Mouse (Mus musculus) retina, postnatal 7 days (tissue): ENCODE data around the gene Olfr279.
"Not testable (repeated sequence)": the region's sequence is repeated elsewhere in the genome, so short reads cannot be mapped to it uniquely, and the experiment has no call there.

Experiments
- DNase-seq: peaks from one replicate; pipeline ENCODE4 v3.0.0-alpha.2; 2012; ENCODE audit warnings: low read depth, low spot score

Gene Olfr279

GRCm38 (mm10) chr15:98511386-98511928 lies 19.3 kb downstream of the Olfr279 start:
- DNase-seq, result no peak

GRCm38 (mm10) chr15:98512232-98512631 lies 20.0 kb downstream of the Olfr279 start:
- no peak for DNase-seq

- no peak for DNase-seq
These were observed 20.7 kb downstream of the Olfr279 start for GRCm38 (mm10) chr15:98512799-98513321.

GRCm38 (mm10) chr15:98513676-98514075 lies 21.5 kb downstream of the Olfr279 start:
- not testable (repeated sequence) for DNase-seq

GRCm38 (mm10) chr15:98514146-98514545 lies 21.9 kb downstream of the Olfr279 start:
- no peak for DNase-seq

DNA sequence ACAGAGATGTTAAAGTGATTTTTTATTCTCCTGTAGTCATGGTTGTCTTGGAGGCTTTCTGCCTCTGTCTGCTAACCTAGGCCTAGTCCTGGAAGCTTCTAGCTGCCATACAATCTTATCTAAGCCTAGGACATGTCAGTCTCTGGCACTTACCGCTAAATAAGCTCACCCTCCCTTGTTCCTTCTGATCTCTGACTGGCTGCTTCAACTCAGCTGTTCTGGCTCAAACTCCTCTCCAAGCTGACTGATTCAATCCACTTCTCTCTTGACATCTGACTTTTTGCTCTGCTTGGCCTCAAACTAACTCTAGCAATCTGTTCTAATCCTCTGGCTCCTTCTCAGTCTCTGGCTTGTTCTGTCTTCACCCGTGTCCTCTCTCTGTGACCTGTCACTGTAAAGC lies 22.6 kb downstream of the Olfr279 start:
- not testable (repeated sequence) for DNase-seq

- DNase-seq, result peak; percentile 42
These were observed 25.5 kb downstream of the Olfr279 start for GRCm38 (mm10) chr15:98517380-98518355.

- no peak for DNase-seq
These were observed 29.0 kb downstream of the Olfr279 start for GRCm38 (mm10) chr15:98521245-98521644.

GRCm38 (mm10) chr15:98526057-98526456 lies 33.9 kb downstream of the Olfr279 start:
- no peak for DNase-seq

DNA sequence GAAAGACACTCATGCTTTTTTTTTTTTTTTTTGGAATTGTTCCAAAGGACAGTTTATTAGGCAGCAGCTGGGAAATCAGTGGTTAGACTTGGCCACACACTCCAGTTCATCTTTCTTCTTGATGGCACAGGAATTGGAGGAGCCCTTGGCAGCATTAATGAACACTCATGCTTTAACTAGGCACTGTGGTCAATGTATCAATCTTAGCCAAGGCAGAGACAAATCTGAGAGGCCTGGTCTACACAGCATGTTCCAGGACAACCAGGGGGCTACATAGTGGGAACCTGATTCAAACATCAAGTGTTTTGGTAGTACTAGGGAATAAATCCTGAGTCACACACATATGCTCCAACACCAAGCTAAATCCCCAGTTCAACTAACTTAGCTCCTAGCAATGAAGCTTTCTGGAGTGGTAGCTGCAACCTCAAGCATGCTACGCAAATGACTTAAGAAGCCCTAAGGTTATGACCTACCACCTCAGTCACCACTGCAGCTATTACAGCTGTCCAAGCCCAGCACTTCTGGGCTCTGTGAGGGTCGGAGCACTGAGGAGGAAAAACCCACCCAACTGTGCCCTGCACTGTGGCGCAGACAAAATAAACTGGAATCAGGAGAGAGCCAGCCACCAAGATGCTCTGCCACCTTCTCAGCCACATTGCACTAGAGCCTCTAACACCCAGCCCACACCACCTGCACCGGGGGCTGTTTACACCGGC lies 35.0 kb downstream of the Olfr279 start:
- DNase-seq, result no peak

DNA sequence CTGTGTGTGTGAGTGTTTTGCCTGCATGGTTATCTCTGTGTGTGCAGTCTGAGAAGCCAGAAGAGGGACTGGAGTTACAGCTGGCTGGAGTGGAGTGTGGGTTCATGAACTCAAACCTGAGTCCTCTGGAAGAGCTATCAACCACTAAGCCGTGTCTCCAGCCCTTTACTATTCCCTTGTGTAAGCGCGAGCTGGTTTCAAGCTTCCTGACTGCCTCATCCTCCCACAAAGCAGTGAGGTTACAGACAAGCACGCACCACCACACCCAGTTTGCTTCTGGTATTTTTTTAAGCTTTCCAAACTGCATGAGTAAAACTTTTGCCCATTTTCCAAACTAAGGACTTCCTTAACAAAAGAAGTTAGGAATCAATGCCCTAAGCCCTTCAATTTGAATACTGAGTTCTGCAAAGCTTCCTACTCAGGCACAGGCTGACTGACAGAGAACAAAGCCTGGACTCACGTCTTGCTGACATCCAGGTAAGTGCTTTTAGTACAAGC lies 35.9 kb downstream of the Olfr279 start:
- no peak for DNase-seq

DNA sequence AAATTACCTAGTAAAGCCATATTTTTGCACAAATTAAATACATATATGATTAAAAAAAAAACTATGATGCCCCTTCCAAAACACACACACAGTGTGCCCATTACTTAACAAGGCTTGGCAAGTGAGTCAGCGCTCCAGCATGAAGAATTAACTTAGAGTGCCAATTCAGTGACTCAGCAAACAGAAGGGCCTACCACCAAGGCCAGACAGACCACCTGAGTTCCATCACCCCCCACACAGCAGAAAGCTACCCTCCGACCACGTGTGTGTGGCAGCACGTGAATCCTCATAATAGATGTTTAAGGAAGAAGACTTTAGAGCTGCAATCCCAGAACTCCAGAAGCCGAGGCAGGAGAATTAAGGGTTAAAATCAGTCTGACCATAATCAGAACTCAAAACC lies 40.1 kb downstream of the Olfr279 start:
- no peak for DNase-seq

GRCm38 (mm10) chr15:98533035-98533531 lies 40.9 kb downstream of the Olfr279 start:
- DNase-seq, result no peak

GRCm38 (mm10) chr15:98533881-98534627 lies 41.9 kb downstream of the Olfr279 start, which contains the start of gene Kansl2:
Gene Kansl2 (minus strand): TSS chr15:98534264.
- DNase-seq, result peak; percentile 97

DNA sequence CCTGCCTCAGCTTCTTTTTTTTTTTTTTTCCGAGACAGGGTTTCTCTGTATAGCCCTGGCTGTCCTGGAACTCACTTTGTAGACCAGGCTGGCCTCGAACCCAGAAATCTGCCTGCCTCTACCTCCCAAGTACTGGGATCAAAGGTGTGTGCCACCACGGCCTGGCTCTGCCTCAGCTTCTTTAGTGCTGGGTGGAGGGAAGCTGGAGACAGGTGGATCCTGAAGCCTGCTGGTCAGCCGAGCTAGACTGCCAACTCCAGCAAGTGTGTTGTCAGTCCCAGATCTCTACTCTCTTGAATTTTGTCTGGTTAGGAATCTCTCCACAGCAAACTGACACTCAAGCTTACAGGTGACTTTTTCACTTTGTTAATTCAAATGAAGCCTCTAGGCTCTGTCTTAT lies 43.7 kb downstream of the Olfr279 start:
- no peak for DNase-seq

DNA sequence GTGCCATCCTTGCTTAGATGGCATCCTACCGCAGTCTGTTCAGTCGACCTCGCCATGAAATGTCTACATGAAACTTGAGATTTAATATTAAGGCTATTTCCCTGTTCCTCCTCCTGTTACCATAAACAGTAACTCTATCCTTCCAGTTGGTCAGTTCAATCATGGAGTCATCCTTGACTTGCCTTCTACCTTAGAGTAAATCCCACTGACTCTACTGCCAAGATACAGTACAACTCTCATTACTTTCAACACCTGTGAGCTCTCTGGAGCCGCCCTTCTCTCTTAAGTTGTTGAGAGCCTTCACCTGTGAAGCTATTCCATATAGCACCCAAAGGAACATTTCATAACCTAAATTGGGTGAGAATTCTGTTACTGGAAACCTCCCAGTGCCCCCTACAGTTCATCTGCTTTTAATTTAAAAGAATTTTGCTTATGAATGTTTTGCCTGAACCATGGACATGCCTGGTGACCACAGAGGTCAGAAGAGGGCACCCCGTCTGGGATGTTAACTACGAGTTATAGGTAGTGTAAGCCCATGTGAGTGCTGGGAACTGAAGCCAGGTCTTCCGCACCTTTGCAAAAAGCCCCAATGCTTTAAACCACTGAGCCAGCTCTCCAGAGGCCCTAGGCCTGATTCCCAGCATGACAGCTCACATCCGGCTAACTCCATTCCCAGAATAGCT lies 44.8 kb downstream of the Olfr279 start:
- DNase-seq, result no peak

- no peak for DNase-seq
These were observed 45.7 kb downstream of the Olfr279 start for GRCm38 (mm10) chr15:98537923-98538322.

GRCm38 (mm10) chr15:98541064-98541463 lies 48.9 kb downstream of the Olfr279 start:
- DNase-seq, result no peak

- no peak for DNase-seq
These were observed 51.1 kb downstream of the Olfr279 start for GRCm38 (mm10) chr15:98543341-98543740.

GRCm38 (mm10) chr15:98545151-98545550 lies 52.9 kb downstream of the Olfr279 start:
- no peak for DNase-seq
